Mouse (Mus musculus): ENCODE results near the gene Ttc29. TPM values are rescaled to one million over a fixed set of nuclear protein-coding genes. Genes with fewer than 3 reads are reported as not detected.

The Ttc29 gene
- polyA plus RNA-seq, 1 experiment from 2014 or later: not detected

- Histone ChIP-seq H3K36me3 (no peaks in the 10 kb centered on the region), H3K4me1 (no peaks in the 10 kb centered on the region), H3K9ac (no peak overlapping the region), H3K27me3 (replicated peaks) (no peaks in the 10 kb centered on the region; the same call in 1 of the 2 replicates), H3K4me3 (no peak overlapping the region), H3K4me2 (no peak overlapping the region), H3K9me3 (replicated peaks) (no peaks in the 10 kb centered on the region), H3K27ac (no peak overlapping the region)
- 55% methylated on average over 4 of the region's 4 CpGs for WGBS (ENCODE audit: insufficient replicate concordance)
- ATAC-seq: no peak
These were observed 129.1 kb downstream of the Ttc29 start for GRCm38 (mm10) chr8:78342151-78342550.

- Histone ChIP-seq H3K4me1 (no peaks in the 10 kb centered on the region), H3K9ac (no peak overlapping the region), H3K27ac (no peak overlapping the region), H3K9me3 (replicated peaks) (no peaks in the 10 kb centered on the region), H3K36me3 (no peaks in the 10 kb centered on the region), H3K27me3 (replicated peaks) (no peaks in the 10 kb centered on the region; the same call in 1 of the 2 replicates), H3K4me2 (no peak overlapping the region), H3K4me3 (no peak overlapping the region)
- 48% methylated on average over 2 of the region's 2 CpGs for WGBS (ENCODE audit: insufficient replicate concordance)
- no peak for ATAC-seq
These were observed 130.9 kb downstream of the Ttc29 start for GRCm38 (mm10) chr8:78344006-78344405.

GRCm38 (mm10) chr8:78345705-78346104 is 132.6 kb downstream of the Ttc29 start:
- no peak for ATAC-seq
- Histone ChIP-seq H3K27ac (no peak overlapping the region), H3K4me2 (no peak overlapping the region), H3K4me1 (no peaks in the 10 kb centered on the region), H3K9ac (no peak overlapping the region), H3K27me3 (replicated peaks) (no peaks in the 10 kb centered on the region; the same call in 1 of the 2 replicates), H3K4me3 (no peak overlapping the region), H3K9me3 (replicated peaks) (no peaks in the 10 kb centered on the region), H3K36me3 (no peaks in the 10 kb centered on the region)
- WGBS (ENCODE audit: insufficient replicate concordance): 34% methylated on average over 7 of the region's 7 CpGs

- no peaks in the 10 kb centered on the region for H3K9me3 ChIP-seq (replicated peaks)
- H3K4me2 ChIP-seq: no peak overlapping the region
- no peaks in the 10 kb centered on the region for H3K4me1 ChIP-seq
- H3K36me3 ChIP-seq: no peaks in the 10 kb centered on the region
- H3K9ac ChIP-seq: no peak overlapping the region
- ATAC-seq: no peak
- no peaks in the 10 kb centered on the region; the same call in 1 of the 2 replicates for H3K27me3 ChIP-seq (replicated peaks)
- no peak overlapping the region for H3K4me3 ChIP-seq
- WGBS (ENCODE audit: insufficient replicate concordance): 24% methylated on average over 11 of the region's 11 CpGs
- no peak overlapping the region for H3K27ac ChIP-seq
These were observed 133.1 kb downstream of the Ttc29 start for GRCm38 (mm10) chr8:78346131-78346621.

- no peak overlapping the region for H3K27ac ChIP-seq
- H3K9ac ChIP-seq: no peak overlapping the region
- no peaks in the 10 kb centered on the region for H3K27me3 ChIP-seq (replicated peaks)
- ATAC-seq: no peak
- 67% methylated on average over 5 of the region's 5 CpGs for WGBS (ENCODE audit: insufficient replicate concordance)
- H3K9me3 ChIP-seq (replicated peaks): no peaks in the 10 kb centered on the region
- H3K4me1 ChIP-seq: no peaks in the 10 kb centered on the region
- H3K36me3 ChIP-seq: no peaks in the 10 kb centered on the region
- H3K4me3 ChIP-seq: no peak overlapping the region
- no peak overlapping the region for H3K4me2 ChIP-seq
These were observed 140.8 kb downstream of the Ttc29 start for GRCm38 (mm10) chr8:78353902-78354301.

- no peak for ATAC-seq
- H3K27ac ChIP-seq: no peak overlapping the region
- no peak overlapping the region for H3K9ac ChIP-seq
These were observed 141.7 kb downstream of the Ttc29 start for GRCm38 (mm10) chr8:78354801-78355200.

GRCm38 (mm10) chr8:78390756-78391155 is 177.7 kb downstream of the Ttc29 start:
- no peaks in the 10 kb centered on the region for H3K36me3 ChIP-seq
- no peaks in the 10 kb centered on the region for H3K27me3 ChIP-seq (replicated peaks)
- ATAC-seq: no peak
- no peak overlapping the region for H3K27ac ChIP-seq
- no peak overlapping the region for H3K4me2 ChIP-seq
- no peaks in the 10 kb centered on the region for H3K9me3 ChIP-seq (replicated peaks)
- H3K4me3 ChIP-seq: no peak overlapping the region
- H3K4me1 ChIP-seq: no peaks in the 10 kb centered on the region
- 67% methylated on average over 7 of the region's 7 CpGs for WGBS (ENCODE audit: insufficient replicate concordance)
- H3K9ac ChIP-seq: no peak overlapping the region

More at GRCm38 (mm10) chr8:78354801-78355200, 141.7 kb downstream of the Ttc29 start:
- Histone ChIP-seq H3K27me3 (replicated peaks) (no peaks in the 10 kb centered on the region), H3K4me2 (no peak overlapping the region), H3K36me3 (no peaks in the 10 kb centered on the region), H3K9me3 (replicated peaks) (no peaks in the 10 kb centered on the region), H3K4me1 (no peaks in the 10 kb centered on the region), H3K4me3 (no peak overlapping the region)
- 71% methylated on average over 5 of the region's 5 CpGs for WGBS (ENCODE audit: insufficient replicate concordance)

- 27% methylated on average over 4 of the region's 4 CpGs for WGBS (ENCODE audit: insufficient replicate concordance)
- H3K36me3 ChIP-seq: no peaks in the 10 kb centered on the region
- H3K4me2 ChIP-seq: no peak overlapping the region
- no peak overlapping the region for H3K27ac ChIP-seq
- ATAC-seq: no peak
- H3K9ac ChIP-seq: no peak overlapping the region
- peaks cover 59% of the 10 kb centered on the region for H3K27me3 ChIP-seq (replicated peaks)
- no peak overlapping the region for H3K4me3 ChIP-seq
- no peaks in the 10 kb centered on the region for H3K9me3 ChIP-seq (replicated peaks)
- H3K4me1 ChIP-seq: 0 out of 2 replicates have a peak, but pooled peaks cover 3% of the 10 kb centered on the region
These were observed 206.2 kb downstream of the Ttc29 start for GRCm38 (mm10) chr8:78419272-78419671.

GRCm38 (mm10) chr8:78420101-78420503 is 207.0 kb downstream of the Ttc29 start:
- ATAC-seq: no peak
- Histone ChIP-seq H3K36me3 (no peaks in the 10 kb centered on the region), H3K4me2 (peak overlapping the region; percentile 47), H3K27me3 (replicated peaks) (peaks cover 67% of the 10 kb centered on the region), H3K9me3 (replicated peaks) (no peaks in the 10 kb centered on the region), H3K9ac (no peak overlapping the region), H3K4me1 (0 out of 2 replicates have a peak, but pooled peaks cover 3% of the 10 kb centered on the region), H3K27ac (no peak overlapping the region), H3K4me3 (peak overlapping the region; percentile 19; the same call in 1 of the 2 replicates)
- 2% methylated on average over 19 of the region's 19 CpGs for WGBS (ENCODE audit: insufficient replicate concordance)

- Histone ChIP-seq H3K9me3 (replicated peaks) (no peaks in the 10 kb centered on the region), H3K4me2 (no peak overlapping the region), H3K36me3 (no peaks in the 10 kb centered on the region), H3K27ac (no peak overlapping the region), H3K9ac (no peak overlapping the region), H3K27me3 (replicated peaks) (peaks cover 92% of the 10 kb centered on the region), H3K4me3 (no peak overlapping the region), H3K4me1 (0 out of 2 replicates have a peak, but pooled peaks cover 3% of the 10 kb centered on the region)
- no peak for ATAC-seq
- 3% methylated on average over 1 of the region's 1 CpGs for WGBS (ENCODE audit: insufficient replicate concordance)
These were observed 210.8 kb downstream of the Ttc29 start for GRCm38 (mm10) chr8:78423937-78424336.

GRCm38 (mm10) chr8:78426455-78426854 is 213.4 kb downstream of the Ttc29 start:
- H3K27me3 ChIP-seq (replicated peaks): peaks cover 76% of the 10 kb centered on the region
- H3K4me1 ChIP-seq: no peaks in the 10 kb centered on the region
- H3K9me3 ChIP-seq (replicated peaks): no peaks in the 10 kb centered on the region
- H3K4me2 ChIP-seq: no peak overlapping the region
- no peak overlapping the region for H3K4me3 ChIP-seq
- no peak overlapping the region for H3K27ac ChIP-seq
- no peak overlapping the region for H3K9ac ChIP-seq
- no peak for ATAC-seq
- WGBS (ENCODE audit: insufficient replicate concordance): 4% methylated on average over 10 of the region's 10 CpGs
- no peaks in the 10 kb centered on the region for H3K36me3 ChIP-seq

- no peak overlapping the region for H3K4me3 ChIP-seq
- peaks cover 75% of the 10 kb centered on the region for H3K27me3 ChIP-seq (replicated peaks)
- 4% methylated on average over 32 of the region's 32 CpGs for WGBS (ENCODE audit: insufficient replicate concordance)
- no peak overlapping the region for H3K9ac ChIP-seq
- H3K9me3 ChIP-seq (replicated peaks): no peaks in the 10 kb centered on the region
- H3K4me2 ChIP-seq: no peak overlapping the region
- no peak for ATAC-seq
- H3K27ac ChIP-seq: no peak overlapping the region
- H3K36me3 ChIP-seq: no peaks in the 10 kb centered on the region
- no peaks in the 10 kb centered on the region for H3K4me1 ChIP-seq
These were observed 214.0 kb downstream of the Ttc29 start for GRCm38 (mm10) chr8:78426875-78427768.

All from liver, embryonic 12.5 days (tissue).